19 mouse cellular contexts compared by ENCODE assay signal in genomic region chr7:70618270-70618669, GRCm38 (mm10).
"Had no signal": no experiment of that assay in that cellular context is flagged by ENCODE, and none has a peak within 500 bp of the region (broad histone marks: within the 10 kb centered on the region; RNA-seq: fewer than 3 reads in every experiment).

No protein-coding gene starts in this region.

- H3K27ac ChIP-seq: lung, embryonic 15.5 days; macrophage; midbrain, embryonic 13.5 days; midbrain, embryonic 15.5 days; neural tube, embryonic 12.5 days had no signal

- H3K9me3 ChIP-seq: lung, embryonic 15.5 days; midbrain, embryonic 13.5 days; midbrain, embryonic 15.5 days; neural tube, embryonic 12.5 days had no signal

- H3K4me3 ChIP-seq: lung, embryonic 15.5 days; megakaryocyte, embryonic 14.5 days; midbrain, embryonic 13.5 days; midbrain, embryonic 15.5 days; neural tube, embryonic 12.5 days had no signal

- DNase-seq: liver, postnatal 0 days; lung, adult 2 months; lung, postnatal 14 days; lung, postnatal 36 days; right cerebral cortex, adult 18-20 months; right cerebral cortex, postnatal 25 days; right cerebral cortex, postnatal 4 days; spleen, adult 18-20 months; thymus, adult 18-20 months; thymus, postnatal 14 days; thymus, postnatal 36 days had no signal

- H3K4me1 ChIP-seq: lung, embryonic 15.5 days; megakaryocyte, embryonic 14.5 days; midbrain, embryonic 13.5 days; midbrain, embryonic 15.5 days; neural tube, embryonic 12.5 days had no signal

- H3K36me3 ChIP-seq: lung, embryonic 15.5 days; midbrain, embryonic 13.5 days; midbrain, embryonic 15.5 days; neural tube, embryonic 12.5 days had no signal

- H3K27me3 ChIP-seq: lung, embryonic 15.5 days; megakaryocyte, embryonic 14.5 days; midbrain, embryonic 15.5 days; neural tube, embryonic 12.5 days had no signal

- H3K4me2 ChIP-seq: lung, embryonic 15.5 days; midbrain, embryonic 11.5 days; midbrain, embryonic 13.5 days; midbrain, embryonic 15.5 days; neural tube, embryonic 12.5 days had no signal

- ATAC-seq: liver, postnatal 0 days; lung, postnatal 0 days; midbrain, embryonic 13.5 days; midbrain, embryonic 15.5 days had no signal

- H3K9ac ChIP-seq: liver, postnatal 0 days; lung, embryonic 15.5 days; midbrain, embryonic 13.5 days; midbrain, embryonic 15.5 days; neural tube, embryonic 12.5 days had no signal
